Mouse (Mus musculus) CH12.LX (cell line): Measurements from ENCODE around the gene Kdm7a.

Experiments
- CTCF ChIP-seq, 2 experiments: IDR thresholded peaks in 1 of 2; conservative IDR thresholded peaks in 1 of 2; 2 replicates each; pipeline ENCODE4 v1.5.1; 2011 to 2012; ENCODE audit warnings: low read depth in 2 of 2, low read length in 2 of 2, improper control_type of control experiment in 1 of 2, inconsistent platforms in 1 of 2, mild to moderate bottlenecking in 1 of 2, moderate library complexity in 1 of 2
- E2F4 ChIP-seq: IDR thresholded peaks from 2 replicates; pipeline ENCODE4 v1.6.1; 2011; ENCODE audit warnings: low read depth, low read length, improper control_type of control experiment; ENCODE audit not compliant: insufficient replicate concordance
- EP300 ChIP-seq: IDR thresholded peaks from 2 replicates; pipeline ENCODE4 v1.6.1; 2011; ENCODE audit warnings: low read length, improper control_type of control experiment
- IRF4 ChIP-seq: IDR thresholded peaks from 2 replicates; pipeline ENCODE4 v1.6.1; 2014; ENCODE audit warnings: low read depth, mild to moderate bottlenecking, inconsistent platforms, low read length, improper control_type of control experiment
- JUND ChIP-seq: conservative IDR thresholded peaks from 2 replicates; pipeline ENCODE4 v1.6.1; 2011; ENCODE audit warnings: low read depth, low read length, improper control_type of control experiment
- MAX ChIP-seq: IDR thresholded peaks from 2 replicates; pipeline ENCODE4 v1.6.1; 2011; ENCODE audit warnings: low read length, improper control_type of control experiment
- MEF2A ChIP-seq: IDR thresholded peaks from 2 replicates; pipeline ENCODE4 v1.6.1; 2014; ENCODE audit warnings: low read depth, mild to moderate bottlenecking, inconsistent platforms, low read length, improper control_type of control experiment, borderline replicate concordance
- MXI1 ChIP-seq: IDR thresholded peaks from 2 replicates; pipeline ENCODE4 v1.6.1; 2011; ENCODE audit warnings: mild to moderate bottlenecking, low read depth, low read length, improper control_type of control experiment
- MYC ChIP-seq: IDR thresholded peaks from 2 replicates; pipeline ENCODE4 v1.6.1; 2011; ENCODE audit warnings: low read depth, mild to moderate bottlenecking, improper control_type of control experiment, low read length
- POLR2A ChIP-seq: IDR thresholded peaks from 2 replicates; pipeline ENCODE4 v1.6.1; 2011; ENCODE audit warnings: low read depth, mild to moderate bottlenecking, improper control_type of control experiment, low read length
- ZC3H11A ChIP-seq: IDR thresholded peaks from 2 replicates; pipeline ENCODE4 v1.6.1; 2012; ENCODE audit warnings: low read depth, mild to moderate bottlenecking, inconsistent platforms, low read length, improper control_type of control experiment

DNA sequence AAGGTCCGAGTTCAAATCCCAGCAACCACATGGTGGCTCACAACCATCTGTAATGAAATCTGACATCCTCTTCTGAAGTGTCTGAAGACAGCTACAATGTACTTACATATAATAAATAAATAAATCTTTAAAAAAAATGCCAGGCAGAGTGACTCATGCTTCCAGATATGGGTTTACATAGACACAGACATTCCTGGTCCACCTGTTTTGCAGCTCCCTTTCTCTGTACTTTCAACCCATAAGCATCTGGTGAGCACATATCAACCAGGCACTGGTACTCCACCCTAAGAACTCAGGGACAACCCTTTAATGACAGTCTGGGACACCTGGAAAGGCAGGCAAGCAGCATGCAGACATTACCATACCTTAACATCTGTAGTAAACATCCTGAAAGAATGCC is 91.2 kb downstream of the Kdm7a start:
- no peak for TF ChIP-seq E2F4
- TF ChIP-seq MXI1: no peak
- TF ChIP-seq MYC: no peak
- TF ChIP-seq MAX: no peak
- no peak for TF ChIP-seq JUND
- TF ChIP-seq EP300: no peak
- TF ChIP-seq ZC3H11A: no peak
- TF ChIP-seq CTCF (conservative IDR thresholded peaks at IDR 0.05 in 1 of 2, IDR thresholded peaks at IDR 0.05 in 1 of 2; ENCODE audit: low read depth in 2 of 2, low read length in 2 of 2): no peak
- TF ChIP-seq POLR2A: no peak
- no peak for TF ChIP-seq MEF2A
- no peak for TF ChIP-seq IRF4
